In genomic region chr16:33467451-33467850, GRCm38 (mm10) we compare ENCODE assay signal across 19 mouse cellular contexts. TPM values are rescaled to one million over a fixed set of nuclear protein-coding genes. Genes with fewer than 3 reads are reported as not detected.
DNase-seq lines count a peak whose midpoint lies in the region; ATAC-seq and TF ChIP-seq lines count a peak whose summit lies in the region.
"Had no signal": no experiment of that assay in that cellular context is flagged by ENCODE, and none has a peak within 500 bp of the region (broad histone marks: within the 10 kb centered on the region; RNA-seq: fewer than 3 reads in every experiment).

No protein-coding gene starts in this region.

- H3K9me3 ChIP-seq in heart, embryonic 12.5 days (replicated peaks) = no peaks in the 10 kb centered on the region
- H3K9me3 ChIP-seq: embryonic facial prominence, embryonic 12.5 days; heart, embryonic 15.5 days; hindbrain, embryonic 13.5 days; midbrain, embryonic 12.5 days; neural tube, embryonic 15.5 days had no signal

- peak overlapping the region; percentile 46; the same call in 1 of the 2 replicates for H3K9ac ChIP-seq in heart, embryonic 12.5 days
- H3K9ac ChIP-seq: embryonic facial prominence, embryonic 12.5 days; heart, embryonic 15.5 days; hindbrain, embryonic 13.5 days; midbrain, embryonic 12.5 days; neural tube, embryonic 15.5 days had no signal

- intact Hi-C loops in left cerebral cortex, adult 2 months (cut with DNase I) = no loop called here

- TF ChIP-seq POLR2A in testis, adult 2 months (IDR thresholded peaks at IDR 0.05; ENCODE audit: control insufficient read depth, low read depth, low read length) = 0 out of 2 replicates have a peak, but pooled peaks have one; percentile 16

- H3K4me3 ChIP-seq in heart, embryonic 12.5 days = no peak overlapping the region
- no peak overlapping the region for H3K4me3 ChIP-seq in testis, adult 2 months (ENCODE audit: control insufficient read depth, low read depth, low read length)
- H3K4me3 ChIP-seq in left cerebral cortex, adult 2 months = no peak overlapping the region
- H3K4me3 ChIP-seq: embryonic facial prominence, embryonic 12.5 days; heart, embryonic 15.5 days; hindbrain, embryonic 13.5 days; midbrain, embryonic 12.5 days; neural tube, embryonic 15.5 days had no signal

- 55% methylated on average over 6 of the region's 6 CpGs for WGBS in heart, embryonic 12.5 days

- H3K27ac ChIP-seq in heart, embryonic 12.5 days (ENCODE audit: poor library complexity, severe bottlenecking) = 0 out of 2 replicates have a peak overlapping the region, but pooled peaks have one; percentile 25
- H3K27ac ChIP-seq in testis, adult 2 months (ENCODE audit: control insufficient read depth, insufficient read depth, low read depth, low read length) = peak overlapping the region; percentile 74
- no peak overlapping the region for H3K27ac ChIP-seq in left cerebral cortex, adult 2 months
- H3K27ac ChIP-seq: embryonic facial prominence, embryonic 12.5 days; heart, embryonic 15.5 days; hindbrain, embryonic 13.5 days; midbrain, embryonic 12.5 days; neural tube, embryonic 15.5 days had no signal

- peaks cover 26% of the 10 kb centered on the region for H3K36me3 ChIP-seq in heart, embryonic 12.5 days
- peaks cover 2% of the 10 kb centered on the region; the same call in 1 of the 2 replicates for H3K36me3 ChIP-seq in testis, adult 2 months (ENCODE audit: control insufficient read depth, insufficient read depth, low read length)

- TF ChIP-seq CTCF in testis, adult 2 months (IDR thresholded peaks at IDR 0.05; ENCODE audit: control insufficient read depth, insufficient read depth, insufficient replicate concordance, low read depth, low read length) = no peak
- no peak for TF ChIP-seq CTCF in left cerebral cortex, adult 2 months (IDR thresholded peaks at IDR 0.05)

- no peak overlapping the region for H3K4me2 ChIP-seq in heart, embryonic 12.5 days
- H3K4me2 ChIP-seq: embryonic facial prominence, embryonic 12.5 days; heart, embryonic 15.5 days; hindbrain, embryonic 13.5 days; midbrain, embryonic 12.5 days; neural tube, embryonic 15.5 days had no signal

- no peaks in the 10 kb centered on the region for H3K27me3 ChIP-seq in heart, embryonic 12.5 days (replicated peaks)
- H3K27me3 ChIP-seq in testis, adult 2 months (ENCODE audit: control insufficient read depth, insufficient read depth, low read length) = no peaks in the 10 kb centered on the region
- H3K27me3 ChIP-seq: embryonic facial prominence, embryonic 12.5 days; heart, embryonic 15.5 days; hindbrain, embryonic 13.5 days; midbrain, embryonic 12.5 days; neural tube, embryonic 15.5 days had no signal

- H3K4me1 ChIP-seq in heart, embryonic 12.5 days (replicated peaks) = peaks cover 4% of the 10 kb centered on the region
- H3K4me1 ChIP-seq in testis, adult 2 months (ENCODE audit: control insufficient read depth, insufficient read depth, low read length) = peaks cover 2% of the 10 kb centered on the region; the same call in 1 of the 2 replicates

- DNase-seq in heart, adult 11 months = no peak
- DNase-seq in testis, postnatal 10 days (ENCODE audit: low spot score) = no peak
- DNase-seq in kidney, adult 8-10 months = peak; percentile 57 to 67
- peak; percentile 19 for DNase-seq in testis, postnatal 14 days (ENCODE audit: low spot score)
- DNase-seq in left cerebral cortex, adult 2 months (ENCODE audit: extremely low spot score in 1 of 2, low spot score in 2 of 2) = no peak
- no peak for DNase-seq in thymus, postnatal 10 days (ENCODE audit: low spot score in 2 of 2)
- DNase-seq: cerebellum, postnatal 36 days; lung, adult 18-20 months; lung, postnatal 36 days; right cerebral cortex, postnatal 4 days; thymus, postnatal 25 days had no signal

- no peak; the same call in 1 of the 2 replicates for ATAC-seq in heart, embryonic 12.5 days (ENCODE audit: insufficient number of reproducible peaks, low FRiP score)
- ATAC-seq: intestine, postnatal 0 days had no signal

RNA-seq across cellular contexts. Expression of gene Slc12a8, which starts 49.7 kb away (rescaled TPM):
- 1.2 and 1.3 TPM in 2 replicates for polyA plus RNA-seq in heart, embryonic 12.5 days (2016; fragmentation: Nextera tagmentation; extraction: Ambion mirVana)
- polyA plus RNA-seq in testis, adult 2 months (2012; rRNA removed) = 5.2 and 5.7 TPM in 2 replicates
- total RNA-seq in left cerebral cortex, adult 2 months (2021) = under 1 TPM; 0.86 to 0.96 TPM

Comparison
In these comparisons a context has a peak if more than half of its experiments do, and no peak if none do; other contexts are left out.
1. DNase-seq: peak in kidney, adult 8-10 months (2 of 2) and testis, postnatal 14 days (single experiment); none in heart, adult 11 months (single experiment), testis, postnatal 10 days (single experiment), left cerebral cortex, adult 2 months (0 of 2) and thymus, postnatal 10 days (0 of 2).